Mouse (Mus musculus): ENCODE results near the gene Pfdn6. TPM values are rescaled to one million over a fixed set of nuclear protein-coding genes. Genes with fewer than 3 reads are reported as not detected.

The Pfdn6 gene
- polyA plus RNA-seq, 1 experiment, result 130 TPM

DNA sequence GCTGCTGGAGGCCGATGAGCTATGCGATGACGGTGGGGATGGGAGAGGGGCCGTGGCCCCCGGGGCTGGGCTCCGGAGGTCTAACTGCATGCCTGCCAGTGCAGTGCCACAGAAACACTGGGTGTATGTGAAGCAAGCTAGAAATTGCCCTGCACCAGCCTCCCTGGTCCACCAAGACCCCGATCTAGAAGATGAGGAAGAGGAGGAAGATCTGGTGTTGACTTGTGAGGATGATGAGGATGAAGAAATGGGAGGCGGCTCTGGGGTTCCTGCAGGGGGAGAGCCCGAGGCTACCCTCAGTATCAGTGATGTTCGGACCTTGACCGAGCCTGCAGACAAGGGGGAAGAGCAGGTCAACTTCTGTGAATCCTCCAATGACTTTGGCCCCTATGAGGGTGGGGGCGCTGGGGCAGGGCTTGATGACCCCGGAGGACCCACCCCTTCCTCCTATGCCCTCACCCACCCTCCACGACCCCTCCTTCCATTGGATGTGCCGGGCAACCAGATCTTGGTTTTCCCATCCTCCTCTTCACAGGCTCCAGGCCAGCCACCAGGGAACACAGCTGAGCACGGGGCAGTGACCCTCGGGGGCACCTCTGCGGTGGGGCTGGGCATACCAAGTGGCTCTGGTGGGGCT is 22.4 kb downstream of the Pfdn6 start:
- Histone ChIP-seq H3ac (ENCODE audit: control insufficient read depth, insufficient read length, low read depth) (no peak overlapping the region), H3K36me3 (ENCODE audit: control insufficient read depth, insufficient read depth) (peaks cover 34% of the 10 kb centered on the region), H3K79me3 (ENCODE audit: low read depth) (peaks cover 2% of the 10 kb centered on the region), H3K79me2 (ENCODE audit: control insufficient read depth, insufficient read depth) (peaks cover 48% of the 10 kb centered on the region), H3K27me3 (ENCODE audit: control insufficient read depth, insufficient read depth, insufficient read length) (no peaks in the 10 kb centered on the region), H3K4me3 (ENCODE audit: insufficient read depth, poor library complexity, severe bottlenecking) (no peak overlapping the region)
- TF ChIP-seq CEBPB (IDR thresholded peaks at IDR 0.05; ENCODE audit: low read depth) (no peak), MYOD1 (IDR thresholded peaks at IDR 0.05; ENCODE audit: control insufficient read depth, insufficient read length, low read depth) (no peak), MAX (IDR thresholded peaks at IDR 0.05) (no peak), CTCF (IDR thresholded peaks at IDR 0.05; ENCODE audit: control insufficient read depth, insufficient read depth, insufficient read length) (no peak), USF1 (IDR thresholded peaks at IDR 0.05; ENCODE audit: low read depth) (no peak), MYOG (IDR thresholded peaks at IDR 0.05; ENCODE audit: control insufficient read depth, extremely low read depth, insufficient read length) (no peak), FOSL1 (IDR thresholded peaks at IDR 0.05; ENCODE audit: insufficient read depth, low read length, poor library complexity, severe bottlenecking) (no peak)

DNA sequence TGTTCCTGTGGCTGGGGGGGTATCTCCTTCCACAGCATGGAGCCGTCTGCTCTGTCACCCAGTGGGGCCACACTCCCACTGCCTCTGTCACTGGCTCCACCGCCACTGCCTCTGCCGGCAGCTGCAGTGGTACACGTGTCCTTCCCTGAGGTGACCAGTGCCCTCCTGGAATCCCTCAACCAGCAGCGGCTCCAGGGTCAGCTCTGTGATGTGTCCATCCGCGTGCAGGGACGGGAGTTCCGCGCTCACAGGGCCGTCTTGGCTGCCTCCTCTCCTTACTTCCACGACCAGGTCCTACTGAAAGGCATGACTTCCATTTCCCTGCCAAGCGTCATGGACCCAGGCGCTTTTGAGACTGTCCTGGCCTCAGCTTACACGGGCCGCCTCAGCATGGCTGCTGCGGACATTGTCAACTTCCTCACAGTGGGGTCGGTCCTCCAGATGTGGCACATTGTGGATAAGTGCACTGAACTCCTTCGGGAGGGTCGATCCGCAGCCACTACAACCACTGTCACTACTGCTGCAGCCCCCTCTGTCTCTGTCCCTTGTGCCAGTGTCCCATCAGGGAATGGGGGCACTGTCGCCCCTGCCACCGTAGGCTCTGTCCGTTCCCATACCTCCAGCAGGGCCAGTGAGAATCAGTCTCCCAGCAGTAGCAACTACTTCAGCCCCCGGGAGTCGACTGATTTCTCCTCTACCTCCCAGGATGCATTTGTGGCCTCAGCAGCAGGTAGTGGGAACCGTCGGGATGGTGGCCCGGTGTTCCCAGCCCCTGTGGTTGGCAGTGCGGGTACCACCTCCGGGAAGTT is 23.1 kb downstream of the Pfdn6 start:
- H3K4me3 ChIP-seq (ENCODE audit: insufficient read depth, poor library complexity, severe bottlenecking), result peak overlapping the region; percentile 46
- TF ChIP-seq FOSL1 (IDR thresholded peaks at IDR 0.05; ENCODE audit: insufficient read depth, low read length, poor library complexity, severe bottlenecking), result no peak
- TF ChIP-seq MYOG (IDR thresholded peaks at IDR 0.05; ENCODE audit: control insufficient read depth, extremely low read depth, insufficient read length), result no peak
- no peak for TF ChIP-seq CTCF (IDR thresholded peaks at IDR 0.05; ENCODE audit: control insufficient read depth, insufficient read depth, insufficient read length)
- TF ChIP-seq MYOD1 (IDR thresholded peaks at IDR 0.05; ENCODE audit: control insufficient read depth, insufficient read length, low read depth), result no peak
- no peak for TF ChIP-seq CEBPB (IDR thresholded peaks at IDR 0.05; ENCODE audit: low read depth)
- TF ChIP-seq MAX (IDR thresholded peaks at IDR 0.05), result no peak
- no peak for TF ChIP-seq USF1 (IDR thresholded peaks at IDR 0.05; ENCODE audit: low read depth)
- no peaks in the 10 kb centered on the region for H3K27me3 ChIP-seq (ENCODE audit: control insufficient read depth, insufficient read depth, insufficient read length)
- peaks cover 2% of the 10 kb centered on the region for H3K79me3 ChIP-seq (ENCODE audit: low read depth)
- H3K79me2 ChIP-seq (ENCODE audit: control insufficient read depth, insufficient read depth), result peaks cover 49% of the 10 kb centered on the region
- peak overlapping the region; percentile 50 for H3ac ChIP-seq (ENCODE audit: control insufficient read depth, insufficient read length, low read depth)
- H3K36me3 ChIP-seq (ENCODE audit: control insufficient read depth, insufficient read depth), result peaks cover 37% of the 10 kb centered on the region

DNA sequence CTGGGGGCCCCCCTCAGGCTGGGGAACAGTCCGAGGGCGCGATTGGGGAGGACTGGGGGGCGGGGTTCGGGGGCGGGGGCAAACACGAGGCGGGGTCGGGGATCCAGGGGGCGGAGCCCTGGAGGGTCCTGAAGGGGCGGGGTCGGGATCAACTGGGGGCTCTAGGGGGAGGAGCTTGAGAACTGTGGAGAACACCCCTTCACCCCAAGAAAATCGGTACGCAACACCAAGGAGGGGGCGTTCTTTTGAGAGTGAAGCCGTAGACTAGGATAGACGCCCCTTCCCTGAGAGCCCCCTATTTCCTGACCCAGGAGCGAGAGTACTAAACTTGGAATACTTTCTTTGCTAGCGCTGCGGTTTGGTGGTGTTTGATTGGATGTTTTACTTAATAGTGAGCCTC is 23.8 kb downstream of the Pfdn6 start:
- Histone ChIP-seq H3K4me3 (ENCODE audit: insufficient read depth, poor library complexity, severe bottlenecking) (peak overlapping the region; percentile 46), H3K36me3 (ENCODE audit: control insufficient read depth, insufficient read depth) (peaks cover 43% of the 10 kb centered on the region), H3K27me3 (ENCODE audit: control insufficient read depth, insufficient read depth, insufficient read length) (no peaks in the 10 kb centered on the region), H3K79me2 (ENCODE audit: control insufficient read depth, insufficient read depth) (peaks cover 49% of the 10 kb centered on the region), H3ac (ENCODE audit: control insufficient read depth, insufficient read length, low read depth) (no peak overlapping the region), H3K79me3 (ENCODE audit: low read depth) (peaks cover 4% of the 10 kb centered on the region)
- TF ChIP-seq CTCF (IDR thresholded peaks at IDR 0.05; ENCODE audit: control insufficient read depth, insufficient read depth, insufficient read length) (no peak), MYOD1 (IDR thresholded peaks at IDR 0.05; ENCODE audit: control insufficient read depth, insufficient read length, low read depth) (no peak), FOSL1 (IDR thresholded peaks at IDR 0.05; ENCODE audit: insufficient read depth, low read length, poor library complexity, severe bottlenecking) (no peak), USF1 (IDR thresholded peaks at IDR 0.05; ENCODE audit: low read depth) (no peak), MYOG (IDR thresholded peaks at IDR 0.05; ENCODE audit: control insufficient read depth, extremely low read depth, insufficient read length) (no peak), CEBPB (IDR thresholded peaks at IDR 0.05; ENCODE audit: low read depth) (no peak), MAX (IDR thresholded peaks at IDR 0.05) (no peak)

GRCm38 (mm10) chr17:33915671-33916250 is 24.4 kb downstream of the Pfdn6 start, which contains the start of the genes Tapbp and Zbtb22:
Gene Tapbp (plus strand): TSS chr17:33915899.
Gene Zbtb22 (plus strand): TSS chr17:33915904.
- Histone ChIP-seq H3ac (ENCODE audit: control insufficient read depth, insufficient read length, low read depth) (peak within 1 kb of the TSS; percentile 50), H3K79me3 (ENCODE audit: low read depth) (peaks cover 4% of the 10 kb centered on the region), H3K4me3 (ENCODE audit: insufficient read depth, poor library complexity, severe bottlenecking) (peak within 1 kb of the TSS; percentile 46), H3K79me2 (ENCODE audit: control insufficient read depth, insufficient read depth) (peaks cover 49% of the 10 kb centered on the region), H3K27me3 (ENCODE audit: control insufficient read depth, insufficient read depth, insufficient read length) (no peaks in the 10 kb centered on the region), H3K36me3 (ENCODE audit: control insufficient read depth, insufficient read depth) (peaks cover 47% of the 10 kb centered on the region)
- TF ChIP-seq CEBPB (IDR thresholded peaks at IDR 0.05; ENCODE audit: low read depth), result no peak
- no peak for TF ChIP-seq USF1 (IDR thresholded peaks at IDR 0.05; ENCODE audit: low read depth)
- TF ChIP-seq CTCF (IDR thresholded peaks at IDR 0.05; ENCODE audit: control insufficient read depth, insufficient read depth, insufficient read length), result no peak
- no peak for TF ChIP-seq MYOD1 (IDR thresholded peaks at IDR 0.05; ENCODE audit: control insufficient read depth, insufficient read length, low read depth)
- no peak for TF ChIP-seq MYOG (IDR thresholded peaks at IDR 0.05; ENCODE audit: control insufficient read depth, extremely low read depth, insufficient read length)

DNA sequence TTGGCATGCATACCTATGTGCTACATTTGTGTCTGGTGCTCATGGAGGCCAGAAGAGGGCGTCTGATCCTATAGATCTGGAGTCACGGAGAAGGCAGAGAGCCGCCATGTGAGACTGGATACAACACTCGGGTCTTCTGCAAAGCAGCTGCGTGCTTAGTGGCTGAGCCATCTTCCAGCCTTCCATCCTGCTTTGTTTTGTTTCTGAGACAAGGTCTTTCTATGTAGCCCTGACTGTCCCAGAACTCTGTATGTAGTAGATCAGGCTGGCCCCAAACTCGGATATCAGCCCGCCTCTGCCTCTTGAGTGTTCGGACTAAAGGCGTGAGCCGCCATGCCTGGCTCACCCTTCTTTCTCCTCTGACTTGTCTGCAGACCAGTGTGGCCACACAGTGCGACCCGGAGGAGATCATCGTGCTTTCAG is 25.2 kb downstream of the Pfdn6 start:
- H3K4me3 ChIP-seq (ENCODE audit: insufficient read depth, poor library complexity, severe bottlenecking), result no peak overlapping the region
- peaks cover 55% of the 10 kb centered on the region for H3K79me2 ChIP-seq (ENCODE audit: control insufficient read depth, insufficient read depth)
- peak overlapping the region; percentile 20 for H3ac ChIP-seq (ENCODE audit: control insufficient read depth, insufficient read length, low read depth)
- H3K79me3 ChIP-seq (ENCODE audit: low read depth), result peaks cover 4% of the 10 kb centered on the region
- peaks cover 47% of the 10 kb centered on the region for H3K36me3 ChIP-seq (ENCODE audit: control insufficient read depth, insufficient read depth)
- no peaks in the 10 kb centered on the region for H3K27me3 ChIP-seq (ENCODE audit: control insufficient read depth, insufficient read depth, insufficient read length)
- no peak for TF ChIP-seq USF1 (IDR thresholded peaks at IDR 0.05; ENCODE audit: low read depth)
- TF ChIP-seq MAX (IDR thresholded peaks at IDR 0.05), result no peak
- no peak for TF ChIP-seq CEBPB (IDR thresholded peaks at IDR 0.05; ENCODE audit: low read depth)
- TF ChIP-seq FOSL1 (IDR thresholded peaks at IDR 0.05; ENCODE audit: insufficient read depth, low read length, poor library complexity, severe bottlenecking), result no peak
- TF ChIP-seq MYOG (IDR thresholded peaks at IDR 0.05; ENCODE audit: control insufficient read depth, extremely low read depth, insufficient read length), result no peak
- no peak for TF ChIP-seq CTCF (IDR thresholded peaks at IDR 0.05; ENCODE audit: control insufficient read depth, insufficient read depth, insufficient read length)
- TF ChIP-seq MYOD1 (IDR thresholded peaks at IDR 0.05; ENCODE audit: control insufficient read depth, insufficient read length, low read depth), result no peak

Measured in C2C12 (cell line).